Mouse (Mus musculus) left cerebral cortex, adult 18-20 months (tissue): ENCODE data around the gene Ppm1k. TPM values are rescaled to one million over a fixed set of nuclear protein-coding genes. Genes with fewer than 3 reads are reported as not detected.
"Not testable (repeated sequence)": the region's sequence is repeated elsewhere in the genome, so short reads cannot be mapped to it uniquely, and the experiment has no call there.

Experiments used
- DNase-seq, 2 experiments: peaks; one replicate each; pipeline ENCODE4 v3.0.0; 2021 to 2022; ENCODE audit warnings: low spot score in 2 of 2, mixed read lengths in 1 of 2
- long read RNA-seq, 2 experiments: library from polyadenylated mRNA; stranded (forward); transcript quantifications; one replicate each; pipeline ENCODE4 v2.0.0; 2021
- total RNA-seq, 2 experiments: library from RNA; stranded (reverse); gene quantifications; 2 replicates each; pipeline ENCODE4 v1.2.3; 2021

Gene Ppm1k
- total RNA-seq: 10 to 100 TPM; 89.7 to 90.4 TPM
- long read RNA-seq, experiment 1, full-length matches to known transcripts: 4 of 10 reads
- long read RNA-seq, experiment 1, partial matches to known transcripts: 0 of 10 reads
- long read RNA-seq, experiment 1, other reads (novel, unspliced or antisense): 6 of 10 reads
- long read RNA-seq, experiment 2, full-length matches to known transcripts: 3 of 12 reads
- long read RNA-seq, experiment 2, partial matches to known transcripts: 3 of 12 reads
- long read RNA-seq, experiment 2, other reads (novel, unspliced or antisense): 6 of 12 reads

- peak; percentile 97 to 98 for DNase-seq
These were observed at the start of gene Ppm1k for GRCm38 (mm10) chr6:57535386-57535936. Gene Ppm1k, minus strand, starts transcription at chr6:57535468.

GRCm38 (mm10) chr6:57582356-57582755 is 47.1 kb upstream of the Ppm1k start:
- no peak for DNase-seq

GRCm38 (mm10) chr6:57581595-57581994 is 46.3 kb upstream of the Ppm1k start:
- DNase-seq: no peak

GRCm38 (mm10) chr6:57580881-57581548 is 45.7 kb upstream of the Ppm1k start, which contains the start of gene Herc6:
Gene Herc6, plus strand, starts transcription at chr6:57581000.
- peak; percentile 61 to 76 for DNase-seq

- no peak for DNase-seq
These were observed 36.3 kb upstream of the Ppm1k start for GRCm38 (mm10) chr6:57571587-57571986.

GRCm38 (mm10) chr6:57570170-57570974 is 35.1 kb upstream of the Ppm1k start:
- DNase-seq: peak; percentile 39 to 67

GRCm38 (mm10) chr6:57567630-57568029 is 32.4 kb upstream of the Ppm1k start:
- DNase-seq: no peak

GRCm38 (mm10) chr6:57565452-57565851 is 30.2 kb upstream of the Ppm1k start:
- no peak for DNase-seq

GRCm38 (mm10) chr6:57563454-57563853 is 28.2 kb upstream of the Ppm1k start:
- no peak for DNase-seq

- no peak for DNase-seq
These were observed 22.6 kb upstream of the Ppm1k start for GRCm38 (mm10) chr6:57557796-57558317.

- DNase-seq: no peak
These were observed 16.0 kb upstream of the Ppm1k start for GRCm38 (mm10) chr6:57551211-57551796.

GRCm38 (mm10) chr6:57544866-57545265 is 9.6 kb upstream of the Ppm1k start:
- DNase-seq: no peak

- DNase-seq: not testable (repeated sequence)
These were observed 8.3 kb upstream of the Ppm1k start for GRCm38 (mm10) chr6:57543591-57543990.

- no peak for DNase-seq
These were observed 6.6 kb upstream of the Ppm1k start for GRCm38 (mm10) chr6:57541737-57542335.

GRCm38 (mm10) chr6:57540950-57541498 is 5.8 kb upstream of the Ppm1k start:
- no peak for DNase-seq

- no peak for DNase-seq
These were observed 2.6 kb upstream of the Ppm1k start for GRCm38 (mm10) chr6:57537887-57538286.

GRCm38 (mm10) chr6:57535971-57536669 is 852 bp upstream of the Ppm1k start:
- no peak for DNase-seq

GRCm38 (mm10) chr6:57534611-57535286 is 519 bp downstream of the Ppm1k start:
- DNase-seq: peak; percentile 42 to 43

- DNase-seq: no peak
These were observed 1.0 kb downstream of the Ppm1k start for GRCm38 (mm10) chr6:57534231-57534610.
